Mouse (Mus musculus) layer of hippocampus, adult 2 months (tissue): ENCODE results near the gene Rxfp2. TPM values are rescaled to one million over a fixed set of nuclear protein-coding genes. Genes with fewer than 3 reads are reported as not detected.

Source experiments
- DNase-seq, 2 experiments: peaks; one replicate each; pipeline ENCODE4 v3.0.0; 2022; ENCODE audit warnings: low spot score in 2 of 2
- H3K27ac ChIP-seq: fragments of 200-600 bp; 2 replicates; pipeline ENCODE4 v1.8.1; 2022
- H3K4me3 ChIP-seq: fragments of 200-600 bp; 2 replicates; pipeline ENCODE4 v1.8.1; 2022; ENCODE audit warnings: mild to moderate bottlenecking
- CTCF ChIP-seq: fragments of 200-600 bp; conservative IDR thresholded peaks from 2 replicates; pipeline ENCODE4 v1.8.1; 2022; ENCODE audit warnings: antibody characterized with exemption, mild to moderate bottlenecking, moderate library complexity
- total RNA-seq, 2 experiments: library from RNA; stranded (reverse); gene quantifications; 2 replicates each; pipeline ENCODE4 v1.2.3; 2021

The Rxfp2 gene
- total RNA-seq, 2 experiments from 2014 or later, result 0.29 TPM; not detected in 1

GRCm38 (mm10) chr5:150023476-150023875, 5.0 kb downstream of the Rxfp2 start:
- peak; percentile 55 for TF ChIP-seq CTCF
- H3K4me3 ChIP-seq, result no peak overlapping the region
- no peak overlapping the region for H3K27ac ChIP-seq
- no peak for DNase-seq

GRCm38 (mm10) chr5:150024188-150024587, 5.7 kb downstream of the Rxfp2 start:
- Histone ChIP-seq H3K4me3 (no peak overlapping the region), H3K27ac (no peak overlapping the region)
- peak; percentile 66 for TF ChIP-seq CTCF
- DNase-seq, result no peak

DNA sequence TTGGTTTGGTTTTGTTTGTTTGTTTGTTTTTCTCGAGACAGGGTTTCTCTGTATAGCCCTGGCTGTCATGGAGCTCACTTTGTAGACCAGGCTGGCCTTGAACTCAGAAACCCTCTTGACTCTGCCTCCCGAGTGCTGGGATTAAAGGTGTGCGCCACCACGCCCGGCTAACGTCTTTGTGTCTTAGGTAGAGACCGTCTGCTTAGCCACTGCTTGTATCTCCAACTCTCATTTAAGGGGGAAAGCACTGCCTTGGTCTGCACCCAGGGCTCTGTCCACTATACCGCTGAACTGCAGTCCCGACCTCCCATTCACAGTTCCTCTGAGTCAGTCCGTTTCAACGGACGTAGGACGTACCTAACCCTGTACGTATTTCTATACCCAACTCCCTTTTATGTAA, 6.4 kb downstream of the Rxfp2 start:
- no peak for DNase-seq
- H3K27ac ChIP-seq, result no peak overlapping the region
- no peak for TF ChIP-seq CTCF
- H3K4me3 ChIP-seq, result no peak overlapping the region

DNA sequence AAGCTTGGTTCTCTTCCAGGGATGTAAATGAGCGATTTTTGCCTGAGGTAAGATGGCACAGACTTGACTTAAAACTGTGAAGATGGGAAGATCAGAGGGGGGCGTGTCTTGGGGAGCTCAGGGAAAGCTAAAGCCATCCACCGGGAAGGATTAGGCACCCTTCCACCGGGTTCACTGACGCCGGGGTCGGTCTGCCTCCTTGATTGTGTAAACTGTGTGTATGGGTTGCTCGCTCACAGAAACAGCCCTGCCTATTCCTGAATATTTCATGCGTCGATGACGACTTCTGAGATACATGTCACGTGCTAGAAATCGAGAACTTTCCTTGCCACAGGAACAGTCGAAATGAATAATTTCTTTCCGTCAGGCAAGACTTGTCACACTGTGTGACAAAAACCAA, 6.9 kb downstream of the Rxfp2 start:
- no peak for TF ChIP-seq CTCF
- H3K4me3 ChIP-seq, result no peak overlapping the region

DNA sequence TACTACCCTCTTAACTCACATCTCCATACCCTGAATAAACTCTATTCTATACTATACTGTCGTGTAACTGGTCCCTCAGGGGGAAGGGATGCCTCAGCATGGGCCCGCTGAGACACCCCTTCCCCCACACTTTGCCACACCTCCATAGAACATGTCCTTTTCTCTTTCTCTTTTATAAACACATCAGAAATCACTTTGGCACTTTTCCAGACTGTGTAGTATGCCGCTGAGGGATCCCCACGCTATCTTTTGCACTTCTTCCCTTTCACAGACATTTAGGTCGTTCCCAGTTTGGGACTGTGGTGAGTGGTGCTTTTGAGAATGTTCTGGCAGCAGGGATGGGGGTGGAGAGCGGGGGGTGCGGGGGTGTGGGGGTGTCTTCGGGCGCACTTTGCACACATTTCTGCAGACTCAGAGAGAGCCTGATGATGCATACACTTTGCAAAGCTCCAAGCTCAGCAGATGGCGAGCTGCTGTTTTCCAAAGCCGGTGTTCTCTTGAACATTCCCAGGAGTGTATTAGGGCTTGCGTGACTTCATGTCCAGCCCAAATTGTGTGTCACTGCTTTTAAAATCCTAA, 8.1 kb downstream of the Rxfp2 start:
- H3K4me3 ChIP-seq, result no peak overlapping the region
- no peak for TF ChIP-seq CTCF
- DNase-seq, result peak; percentile 60 to 71
- H3K27ac ChIP-seq, result peak overlapping the region; percentile 70

More for the DNA sequence above, 6.9 kb downstream of the Rxfp2 start:
- no peak for DNase-seq
- H3K27ac ChIP-seq, result no peak overlapping the region

- DNase-seq, result no peak
- no peak overlapping the region for H3K4me3 ChIP-seq
- H3K27ac ChIP-seq, result no peak overlapping the region
- TF ChIP-seq CTCF, result no peak
Measured at GRCm38 (mm10) chr5:150031201-150031600, 12.7 kb downstream of the Rxfp2 start.

- Histone ChIP-seq H3K27ac (no peak overlapping the region), H3K4me3 (no peak overlapping the region)
- DNase-seq, result no peak
- no peak for TF ChIP-seq CTCF
Measured at GRCm38 (mm10) chr5:150031634-150032033, 13.2 kb downstream of the Rxfp2 start.

DNA sequence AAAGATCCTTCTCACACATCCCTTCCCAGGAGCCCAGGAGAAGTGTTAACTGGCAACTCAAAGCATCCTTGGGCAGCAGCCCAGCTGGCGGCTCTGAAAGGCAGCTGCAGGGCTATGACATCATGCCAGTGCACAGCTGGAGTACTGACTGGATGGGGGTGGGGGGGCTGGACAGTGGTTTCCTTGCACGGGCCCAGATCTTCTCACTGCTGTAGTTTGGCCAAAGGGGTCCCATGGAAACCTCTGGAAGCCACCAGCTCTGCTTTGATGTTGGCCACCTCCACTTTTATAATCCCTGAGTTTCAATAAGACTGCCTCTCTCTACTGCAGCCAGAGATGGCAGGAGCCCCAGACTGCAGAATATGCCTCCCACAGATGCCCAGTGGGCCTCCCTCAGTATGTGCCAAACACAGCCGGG, 13.6 kb downstream of the Rxfp2 start:
- peak in 1 of 2 experiments; percentile 39 for DNase-seq
- Histone ChIP-seq H3K27ac (no peak overlapping the region), H3K4me3 (no peak overlapping the region)
- no peak for TF ChIP-seq CTCF

DNA sequence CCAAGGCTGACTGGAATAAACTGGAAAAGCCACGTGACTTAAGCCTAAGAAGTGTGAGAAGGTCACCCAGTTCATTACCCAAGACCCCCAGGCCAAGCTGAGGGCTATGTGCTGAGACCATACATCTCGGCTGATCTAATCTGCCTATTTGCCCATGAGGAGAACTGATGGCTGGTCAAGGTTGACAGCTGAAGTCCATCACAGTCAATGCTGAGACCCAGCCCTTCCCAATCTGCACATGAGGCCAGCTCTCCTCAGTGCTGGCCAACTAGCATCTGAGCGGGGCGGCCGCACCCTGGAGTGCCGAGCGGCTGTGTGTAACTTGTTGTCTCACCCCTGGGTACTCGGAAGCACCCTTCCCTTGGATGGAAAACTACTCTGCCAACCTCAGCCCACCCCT, 17.8 kb downstream of the Rxfp2 start:
- Histone ChIP-seq H3K27ac (no peak overlapping the region), H3K4me3 (no peak overlapping the region)
- TF ChIP-seq CTCF, result no peak
- DNase-seq, result no peak

GRCm38 (mm10) chr5:150036918-150037317, 18.4 kb downstream of the Rxfp2 start:
- Histone ChIP-seq H3K27ac (no peak overlapping the region), H3K4me3 (no peak overlapping the region)
- no peak for TF ChIP-seq CTCF
- DNase-seq, result no peak

DNA sequence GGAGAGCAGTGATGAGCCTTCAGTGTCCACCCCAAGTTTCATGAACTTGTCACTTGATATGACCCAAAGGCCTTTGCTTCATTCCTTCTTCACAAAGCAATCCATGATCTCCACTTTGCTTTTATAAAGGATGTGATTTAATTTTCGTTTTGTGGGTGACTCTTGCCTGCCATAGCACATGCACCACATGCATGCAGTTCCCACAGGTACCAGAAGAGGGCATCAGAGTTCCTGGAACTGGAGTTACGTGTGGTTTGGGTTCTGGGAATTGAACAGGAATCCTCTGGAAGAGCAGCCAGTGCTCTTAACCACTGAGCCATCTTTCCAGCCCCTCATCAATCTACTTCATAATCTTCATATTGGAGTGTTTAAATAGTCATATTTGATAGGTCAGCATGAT, 26.1 kb downstream of the Rxfp2 start:
- Histone ChIP-seq H3K4me3 (no peak overlapping the region), H3K27ac (no peak overlapping the region)
- DNase-seq, result no peak
- peak; percentile 57 for TF ChIP-seq CTCF

GRCm38 (mm10) chr5:150046438-150046837, 28.0 kb downstream of the Rxfp2 start:
- no peak for TF ChIP-seq CTCF
- DNase-seq, result no peak
- H3K27ac ChIP-seq, result no peak overlapping the region
- H3K4me3 ChIP-seq, result no peak overlapping the region

DNA sequence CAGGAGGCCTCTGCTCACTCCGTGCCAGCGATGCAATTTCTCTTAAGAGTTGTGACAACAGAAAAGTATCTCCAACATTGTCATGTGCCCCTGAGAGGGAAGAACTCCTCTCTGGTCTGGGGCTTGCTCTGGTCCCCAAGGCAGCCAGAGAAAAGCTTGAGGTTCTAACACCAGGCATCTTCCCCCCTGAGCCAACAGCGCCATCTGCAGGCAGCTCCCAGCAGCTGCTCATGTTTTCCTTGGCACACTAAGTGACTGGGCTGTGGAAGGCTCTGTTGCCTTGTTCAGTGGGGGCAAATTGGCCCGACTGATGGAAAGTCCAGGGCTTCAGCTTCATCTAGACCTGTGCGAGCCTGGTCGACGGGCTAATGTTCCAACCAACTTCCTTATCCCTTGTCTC, 31.5 kb downstream of the Rxfp2 start:
- Histone ChIP-seq H3K4me3 (no peak overlapping the region), H3K27ac (no peak overlapping the region)
- peak; percentile 80 for TF ChIP-seq CTCF
- peak; percentile 12 to 49 for DNase-seq

GRCm38 (mm10) chr5:150051828-150052227, 33.4 kb downstream of the Rxfp2 start:
- peak; percentile 72 for TF ChIP-seq CTCF
- Histone ChIP-seq H3K4me3 (no peak overlapping the region), H3K27ac (no peak overlapping the region)
- no peak for DNase-seq
